Mouse (Mus musculus): ENCODE results near the gene Ppm1l.
A peak's percentile ranks its signal among the peaks of the same experiment; 100 is the strongest.

DNA sequence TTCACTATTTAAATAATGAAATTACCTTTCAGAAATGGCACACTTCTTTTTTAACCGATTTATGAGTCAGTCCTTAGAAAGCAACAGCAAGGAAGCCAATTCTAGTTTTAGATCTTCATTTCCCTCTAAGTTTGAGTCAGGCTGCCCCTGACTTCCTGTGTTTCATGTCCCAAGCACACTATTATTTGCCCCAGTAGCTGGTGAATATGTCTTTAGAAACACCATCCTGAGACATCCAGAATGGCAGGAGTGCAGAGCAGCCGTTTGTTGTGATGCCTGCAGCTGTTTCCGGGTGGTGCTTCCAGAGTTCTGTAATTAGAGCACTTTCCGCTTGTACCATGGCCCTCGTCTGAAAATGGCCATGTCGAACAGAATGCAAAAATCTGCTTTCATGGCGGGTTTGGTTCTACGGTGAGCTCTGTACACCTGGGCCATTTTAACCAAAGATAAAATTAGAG is 208.4 kb downstream of the Ppm1l start:
- TF ChIP-seq TCF12 (IDR thresholded peaks at IDR 0.05; ENCODE audit: insufficient read depth, poor library complexity, severe bottlenecking): no peak
- peak in 2 of 3 experiments; percentile 56 to 63 for TF ChIP-seq MYOG (IDR thresholded peaks at IDR 0.05; ENCODE audit: control insufficient read depth in 1 of 3, insufficient read depth in 1 of 3, insufficient read length in 2 of 3, low read depth in 2 of 3)
- TF ChIP-seq POLR2A (IDR thresholded peaks at IDR 0.05; ENCODE audit: insufficient read length, low read depth): no peak
- no peak for TF ChIP-seq POLR2AphosphoS2 (IDR thresholded peaks at IDR 0.05; ENCODE audit: insufficient read length, low read depth)

Data from myocyte (in vitro differentiated cells).